Mouse (Mus musculus): ENCODE data around the gene Gm49345.
"Not testable (repeated sequence)": the region's sequence is repeated elsewhere in the genome, so short reads cannot be mapped to it uniquely, and the experiment has no call there.

The Gm49345 gene

DNA sequence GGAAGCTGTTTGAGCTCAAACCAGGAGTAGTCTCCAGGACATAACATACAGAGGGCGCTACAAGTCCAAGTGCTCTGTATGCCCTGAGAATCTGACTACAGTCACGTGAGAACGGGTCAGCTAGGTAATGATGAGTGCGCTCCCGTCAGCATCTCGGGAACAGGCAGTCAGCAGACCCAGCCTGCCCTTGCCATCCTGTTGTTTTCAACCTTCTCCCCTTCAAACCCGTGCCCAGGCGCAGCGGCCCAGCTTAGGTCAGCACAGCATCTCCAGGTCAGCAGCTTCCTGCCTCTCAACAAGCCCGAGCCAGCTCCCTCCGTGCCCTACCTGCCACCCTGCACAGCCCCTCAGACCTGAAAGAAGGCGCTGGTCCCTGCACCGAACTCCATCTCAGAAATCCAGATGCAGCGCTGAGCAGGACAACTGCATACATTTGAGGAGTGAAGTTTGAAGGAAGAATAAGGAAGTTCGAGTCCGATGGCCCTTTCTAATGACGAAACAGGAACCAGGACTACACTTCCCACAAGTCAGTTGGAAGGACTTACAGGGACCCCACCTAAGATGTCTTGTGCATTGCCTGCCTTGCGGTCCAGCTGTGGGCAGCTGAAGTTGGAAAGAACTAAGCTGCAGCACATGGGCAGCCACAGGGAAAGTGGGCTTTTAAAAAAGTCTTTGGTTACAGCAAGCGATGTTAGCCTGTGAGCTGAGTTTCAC lies at the start of gene Gm49345, which contains the start of gene Zfp729a:
Gene Gm49345 (minus strand): TSS at position 476 of the 714 bp plus-strand sequence.
Gene Zfp729a (minus strand): TSS at position 498 of the 714 bp plus-strand sequence.
- peak; percentile 94 for DNase-seq (ENCODE audit: low spot score)

GRCm38 (mm10) chr13:67686971-67687370 lies 49.4 kb upstream of the Gm49345 start, which contains the start of gene Zfp738:
Gene Zfp738 (minus strand): TSS chr13:67687071.
- no peak for DNase-seq (ENCODE audit: low spot score)

DNA sequence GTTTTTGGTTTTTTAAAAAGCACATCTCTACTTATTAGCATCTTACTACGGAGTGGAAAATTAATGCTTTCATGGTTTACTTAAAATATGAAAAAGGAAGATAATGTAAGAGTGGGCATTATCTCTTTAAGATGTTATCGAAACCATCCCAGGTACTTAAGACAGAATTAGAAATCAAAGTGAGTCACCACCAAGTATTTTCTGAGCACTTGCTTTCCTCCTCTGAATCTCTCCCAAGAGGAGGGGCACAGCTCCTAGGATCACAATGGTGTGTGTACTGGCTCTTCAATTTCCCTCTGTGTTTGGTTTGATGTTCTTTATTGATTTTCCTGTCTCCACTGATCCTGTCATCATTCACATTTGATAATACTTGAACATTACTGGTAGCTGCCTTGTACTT lies 46.3 kb upstream of the Gm49345 start:
- DNase-seq (ENCODE audit: low spot score): not testable (repeated sequence)

DNA sequence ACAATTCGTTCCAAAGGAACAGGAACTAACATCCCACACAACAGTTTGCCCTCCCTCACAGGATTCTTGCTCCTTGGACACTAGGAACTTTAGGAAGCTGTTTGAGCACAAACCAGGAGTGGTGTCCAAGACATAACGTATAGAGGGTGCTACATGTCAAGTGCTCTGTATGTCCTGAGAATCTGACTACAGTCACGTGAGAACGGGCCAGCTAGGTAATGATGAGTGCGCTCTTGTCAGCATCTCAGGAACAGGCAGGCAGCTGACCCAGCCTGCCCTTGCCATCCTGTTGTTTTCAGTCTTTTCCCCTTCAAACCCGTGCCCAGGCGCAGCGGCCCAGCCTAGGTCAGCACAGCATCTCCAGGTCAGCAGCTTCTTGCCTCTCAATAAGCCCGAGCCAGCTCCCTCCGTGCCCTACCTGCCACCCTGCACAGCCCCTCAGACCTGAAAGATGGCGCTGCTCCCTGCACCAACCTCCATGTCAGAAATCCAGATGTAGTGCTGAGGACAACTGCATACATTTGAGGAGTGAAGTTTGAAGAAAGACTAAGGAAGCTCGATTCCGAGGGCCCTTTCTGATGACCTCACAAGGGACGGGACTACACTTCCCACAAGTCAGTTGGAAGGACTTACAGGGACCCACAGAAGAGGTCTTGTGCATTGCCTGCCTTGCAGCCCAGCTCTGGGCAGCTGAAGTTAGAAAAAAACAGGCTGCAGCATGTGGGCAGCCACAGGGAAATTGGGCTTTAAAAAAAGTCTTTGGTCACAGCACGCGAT lies 45.6 kb upstream of the Gm49345 start:
- DNase-seq (ENCODE audit: low spot score): peak; percentile 91

DNA sequence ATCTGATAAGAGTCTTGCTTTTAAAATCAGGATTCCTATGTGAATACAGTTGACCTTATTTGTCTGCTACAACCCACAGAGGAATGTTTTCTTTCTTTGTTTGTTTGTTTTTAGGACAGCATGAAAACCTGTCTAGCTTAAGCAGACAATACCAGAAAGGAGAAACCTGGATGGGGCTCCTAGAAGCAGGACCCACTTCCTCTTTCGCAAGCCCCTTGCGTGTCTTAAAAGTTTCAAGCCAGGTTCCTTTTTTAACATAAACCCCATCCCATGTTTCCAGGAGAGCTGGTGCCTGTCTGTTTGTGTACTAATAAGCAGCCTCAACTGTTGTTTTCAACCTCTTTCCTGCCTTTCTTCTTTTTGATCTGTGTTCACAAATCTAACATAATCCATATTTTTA lies 37.3 kb upstream of the Gm49345 start:
- DNase-seq (ENCODE audit: low spot score): no peak

DNA sequence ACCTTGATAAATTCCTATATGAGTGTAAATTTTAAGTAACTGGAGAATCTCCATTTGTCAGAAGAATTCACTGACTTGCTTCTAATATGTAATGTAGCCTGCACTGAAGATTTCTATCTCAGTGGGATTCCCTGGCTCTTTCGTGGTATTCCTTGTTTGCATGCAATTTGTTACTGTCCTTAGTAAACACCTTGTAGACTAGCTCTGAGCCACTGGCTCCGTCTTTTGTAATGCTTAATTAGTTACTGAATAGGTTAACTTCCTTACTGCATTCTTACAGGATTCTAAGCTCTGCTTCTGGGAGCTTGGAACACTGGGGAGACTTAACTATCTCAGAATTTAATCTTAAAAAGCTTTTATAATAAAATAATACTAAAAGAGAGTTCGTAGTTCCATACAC lies 14.9 kb upstream of the Gm49345 start:
- DNase-seq (ENCODE audit: low spot score): no peak

DNA sequence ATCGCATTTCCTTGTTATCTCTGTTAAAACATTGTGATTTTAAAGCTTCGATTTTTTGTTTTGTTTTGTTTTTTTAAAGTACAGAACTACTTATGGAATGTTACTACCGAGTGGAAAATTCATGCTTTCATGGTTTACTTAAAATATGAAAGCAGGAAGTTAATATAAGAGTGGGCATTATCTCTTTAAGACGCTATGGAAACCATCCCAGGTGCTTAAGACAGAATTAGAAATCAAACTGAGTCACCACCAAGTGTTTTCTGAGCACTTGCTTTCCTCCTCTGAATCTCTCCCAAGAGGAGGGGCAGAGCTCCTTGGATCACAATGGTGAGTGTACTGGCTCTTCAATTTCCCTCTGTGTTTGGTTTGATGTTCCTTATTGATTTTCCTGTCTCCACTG lies 27.5 kb downstream of the Gm49345 start:
- DNase-seq (ENCODE audit: low spot score): peak; percentile 2

DNA sequence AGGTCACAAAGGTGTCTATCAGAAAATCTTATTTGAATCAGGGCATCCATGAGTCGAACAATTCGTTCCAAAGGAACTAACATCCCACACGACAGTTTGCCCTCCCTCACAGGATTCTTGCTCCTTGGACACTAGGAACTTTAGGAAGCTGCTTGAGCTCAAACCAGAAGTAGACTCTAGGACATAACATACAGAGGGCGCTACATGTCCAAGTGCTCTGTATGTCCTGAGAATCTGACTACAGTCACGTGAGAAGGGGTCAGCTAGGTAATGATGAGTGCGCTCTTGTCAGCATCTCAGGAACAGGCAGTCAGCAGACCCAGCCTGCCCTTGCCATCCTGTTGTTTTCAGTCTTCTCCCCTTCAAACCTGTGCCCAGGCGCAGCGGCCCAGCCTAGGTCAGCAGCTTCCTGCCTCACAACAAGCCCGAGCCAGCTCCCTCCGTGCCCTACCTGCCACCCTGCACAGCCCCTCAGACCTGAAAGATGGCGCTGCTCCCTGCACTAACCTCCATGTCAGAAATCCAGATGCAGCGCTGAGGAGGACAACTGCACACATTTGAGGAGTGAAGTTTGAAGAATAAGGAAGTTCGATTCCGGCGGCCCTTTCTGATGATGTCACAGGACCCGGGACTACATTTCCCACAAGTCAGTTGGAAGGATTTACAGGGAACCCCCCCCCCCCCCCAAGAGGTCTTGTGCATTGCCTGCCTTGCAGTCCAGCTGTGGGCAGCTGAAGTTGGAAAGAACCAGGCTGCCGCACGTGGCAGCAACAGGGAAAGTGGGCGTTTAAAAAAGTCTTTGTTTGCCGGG lies 28.3 kb downstream of the Gm49345 start, which contains the start of gene Zfp729b:
Gene Zfp729b (minus strand): TSS at position 642 of the 811 bp plus-strand sequence.
- peak; percentile 93 for DNase-seq (ENCODE audit: low spot score)

DNA sequence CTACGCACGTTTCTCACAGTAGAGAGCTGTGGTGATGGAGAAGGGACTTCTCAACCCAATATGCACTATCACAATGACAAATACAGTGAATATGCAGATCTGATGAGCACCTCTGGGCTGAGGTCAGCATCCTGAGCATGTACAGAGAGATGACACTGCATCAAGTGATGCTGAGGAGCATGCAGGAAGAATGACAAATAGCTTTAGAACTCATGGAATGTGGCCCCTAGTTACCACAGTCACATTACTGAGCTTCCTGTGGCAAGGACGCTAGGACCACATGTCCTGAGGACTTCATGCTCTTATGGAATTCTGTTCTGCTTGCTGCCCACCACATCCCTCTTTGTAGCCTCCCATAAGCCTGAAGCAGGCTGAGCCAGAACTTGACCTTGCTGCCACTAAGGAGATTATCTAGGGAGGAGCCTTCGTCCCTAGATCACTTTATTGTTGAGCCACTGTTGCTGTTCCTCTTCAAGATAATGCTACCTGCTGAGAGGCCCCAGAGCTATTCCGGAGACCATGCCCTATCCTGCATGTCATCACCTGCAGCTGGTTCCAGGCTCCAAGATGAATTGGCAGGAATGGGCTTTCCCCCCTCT lies 64.9 kb downstream of the Gm49345 start:
- DNase-seq (ENCODE audit: low spot score): no peak

DNA sequence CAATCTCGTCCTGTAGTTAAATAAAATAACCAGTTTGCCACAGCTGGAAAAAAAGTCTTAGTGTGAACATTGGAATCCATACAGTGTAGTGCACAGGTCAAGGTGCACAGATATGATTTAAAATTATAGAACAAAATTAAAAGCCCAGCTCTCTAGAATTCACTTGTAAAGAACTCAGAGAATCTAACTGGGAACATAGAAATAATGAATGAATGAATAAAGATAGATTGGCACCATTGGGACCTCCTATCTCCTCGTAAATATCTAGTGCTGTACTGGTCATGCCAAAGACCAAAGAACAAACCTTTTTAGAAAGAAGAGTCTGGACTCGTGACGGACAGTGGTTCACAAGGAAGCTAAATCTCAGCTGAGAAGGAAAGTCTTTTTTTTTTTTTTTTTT lies 83.8 kb downstream of the Gm49345 start, which contains the start of gene Zfp748:
Gene Zfp748 (minus strand): TSS at position 101 of the 400 bp plus-strand sequence.
- no peak for DNase-seq (ENCODE audit: low spot score)

DNA sequence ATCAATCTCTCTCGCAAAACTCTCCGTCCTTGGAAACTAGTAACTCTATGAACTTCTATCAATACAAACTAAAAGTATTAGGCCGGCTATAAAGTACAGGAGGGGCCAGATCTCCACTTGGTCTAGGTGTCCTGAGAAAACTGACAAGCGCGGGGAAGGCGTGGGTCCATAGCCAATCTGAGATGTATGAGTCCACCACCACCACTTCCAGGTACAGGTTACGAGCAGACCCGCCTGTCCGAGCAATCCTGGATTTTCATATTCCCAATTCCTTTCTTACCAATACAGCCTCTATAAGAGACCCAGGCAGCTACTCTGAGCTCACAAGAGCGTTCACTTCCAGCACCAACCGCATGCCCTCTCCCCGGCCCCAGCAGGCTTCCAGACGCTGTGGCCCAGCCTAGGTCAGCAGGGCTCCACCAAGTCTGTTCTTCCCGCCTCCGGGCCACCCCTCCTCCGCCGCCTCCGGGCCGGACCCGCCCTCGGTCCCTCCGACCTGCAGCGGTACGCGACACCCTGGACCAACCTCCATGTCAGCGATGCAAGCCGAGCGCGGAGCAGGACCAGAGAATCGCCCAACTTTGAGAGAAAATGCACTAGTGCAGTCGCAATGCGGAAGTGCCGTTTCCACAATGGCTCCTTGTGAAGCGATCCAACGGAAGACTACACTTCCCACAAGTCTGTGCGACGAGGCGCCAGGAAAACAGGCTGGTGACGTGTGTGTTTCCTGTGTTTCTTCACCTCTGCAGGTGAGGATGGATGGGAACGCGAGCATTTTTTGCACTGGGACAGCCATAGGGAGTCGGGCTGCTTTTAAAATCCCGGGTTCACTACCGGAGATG lies 84.8 kb downstream of the Gm49345 start:
- DNase-seq (ENCODE audit: low spot score): peak; percentile 95

- DNase-seq (ENCODE audit: low spot score): no peak
Observed at GRCm38 (mm10) chr13:67545941-67546340, 91.6 kb downstream of the Gm49345 start.
